Mouse (Mus musculus) mouse embryonic stem cell (cell line): ENCODE measurements around the gene Ajm1.

Source experiments
- in situ Hi-C, 2 experiments: fragments of 300-500 bp; cut with MboI; formaldehyde crosslinking; loops; 1 replicate in 1 of 2; 3 replicates in 1 of 2; pipeline ENCODE4 v1.14.3; 2019 to 2020; ENCODE audit warnings: low sequenced_read_pairs in 2 of 2, low pct_unique_long_range_greater_than_20kb in 1 of 2, mixed read lengths in 1 of 2; ENCODE audit not compliant: unreplicated experiment in 1 of 2

Ajm1 gene

DNA sequence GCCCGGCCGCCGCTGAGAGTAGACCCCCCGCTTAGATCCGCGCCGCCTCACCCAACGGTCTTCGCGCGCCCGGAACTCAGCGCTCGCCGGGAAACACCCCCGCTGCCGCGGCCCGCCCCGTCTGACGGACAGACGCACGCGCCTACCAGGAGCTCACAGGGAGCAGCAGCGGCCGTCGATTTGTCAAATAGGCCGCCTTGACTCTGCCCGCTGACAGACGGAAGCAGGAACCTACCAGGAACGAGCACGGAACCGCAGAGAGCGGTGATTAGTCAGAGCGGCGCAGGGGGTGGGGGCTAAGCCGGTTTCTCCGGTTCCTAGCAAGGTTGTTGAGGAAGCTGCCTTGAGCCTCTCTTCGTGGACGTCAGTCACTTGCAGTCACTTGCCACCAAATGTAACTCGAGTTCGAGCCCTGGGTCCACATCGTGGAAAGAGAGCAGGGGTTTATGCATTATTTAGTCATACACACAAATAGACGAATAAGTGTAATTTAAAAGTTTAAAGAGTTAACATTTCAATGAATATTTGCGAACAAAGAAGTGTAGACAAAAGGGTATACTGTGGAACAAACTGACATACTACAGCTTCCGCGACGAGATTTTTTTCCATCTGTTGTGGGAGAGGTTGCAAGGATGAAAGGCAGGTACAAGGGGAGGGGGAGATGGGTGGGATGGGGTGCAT lies 34.6 kb downstream of the Ajm1 start, which contains the start of gene Traf2:
Gene Traf2 (minus strand): TSS at position 130 of the 681 bp plus-strand sequence.
- in situ Hi-C loops = no loop called here

DNA sequence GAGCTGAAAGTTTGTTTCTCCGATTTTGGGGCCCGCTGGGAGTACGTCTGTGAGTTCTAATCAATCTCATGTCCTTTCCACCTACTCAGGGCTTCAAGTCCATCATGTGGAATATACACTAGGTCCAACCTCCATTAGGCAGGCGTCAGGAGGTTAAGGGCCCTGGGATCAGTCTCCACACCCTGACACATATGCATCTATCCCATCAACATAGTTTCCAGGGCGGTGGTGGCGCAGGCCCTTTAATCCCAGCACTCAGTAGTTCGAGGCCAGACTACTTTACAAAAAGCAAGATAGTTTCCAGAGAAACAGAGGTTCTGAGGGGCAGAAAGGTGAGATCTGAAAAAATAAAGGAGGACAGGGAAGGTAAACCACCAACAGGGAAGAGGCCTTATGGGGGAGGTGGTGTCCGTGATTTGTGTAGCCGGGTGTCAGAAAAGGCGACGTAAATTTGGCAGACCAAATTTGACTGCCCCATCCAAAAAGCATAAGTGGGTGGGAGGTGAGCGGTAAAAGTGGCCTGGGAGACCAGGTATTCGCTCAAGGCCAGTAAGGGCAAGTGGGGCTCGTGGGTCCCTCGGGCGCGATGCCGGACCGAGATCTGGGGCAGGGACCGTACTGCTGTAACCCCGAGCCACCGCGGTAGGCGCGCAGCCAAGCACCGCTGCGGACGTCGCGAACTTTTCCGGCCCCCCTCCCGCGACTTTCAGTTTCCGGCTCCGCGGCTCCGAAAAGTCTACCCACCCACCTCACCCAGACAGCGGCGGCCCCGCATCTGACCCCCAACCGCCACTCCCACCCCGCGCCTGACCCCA lies 35.4 kb downstream of the Ajm1 start:
- in situ Hi-C loops = no loop called here

DNA sequence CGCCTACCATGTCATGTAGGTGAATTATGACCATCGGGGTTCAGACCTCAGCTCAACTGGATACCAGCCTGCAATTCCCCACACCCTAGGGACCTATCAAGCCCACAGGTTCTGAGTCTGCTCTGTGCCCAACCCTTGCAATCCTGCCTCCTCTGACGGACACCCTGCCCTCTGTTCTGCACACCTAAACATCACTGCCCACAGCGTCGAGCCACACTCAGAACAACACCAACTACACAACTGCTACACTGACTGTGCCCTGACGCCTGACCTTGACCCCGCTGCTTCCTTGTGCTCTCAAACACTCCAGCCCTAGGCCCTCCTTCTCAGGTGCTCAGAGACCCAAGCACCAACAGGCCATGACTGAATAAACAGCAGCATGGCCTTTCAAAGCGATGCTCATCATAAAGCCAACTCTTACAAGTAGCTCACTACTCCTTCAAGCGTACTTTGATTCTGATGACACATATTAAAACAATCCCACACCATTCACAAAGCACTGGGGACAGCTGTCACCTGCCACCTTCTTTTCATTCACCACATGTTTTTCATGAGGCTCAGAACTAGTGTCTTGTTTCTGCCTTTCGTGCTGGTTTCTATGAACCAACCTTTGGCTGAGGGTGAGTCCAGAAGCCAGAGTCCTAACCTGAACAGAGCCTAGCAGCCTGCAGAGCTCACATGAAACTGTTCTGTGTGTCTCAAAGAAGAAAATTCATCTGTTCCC lies 39.8 kb downstream of the Ajm1 start:
- in situ Hi-C loops = no loop called here

DNA sequence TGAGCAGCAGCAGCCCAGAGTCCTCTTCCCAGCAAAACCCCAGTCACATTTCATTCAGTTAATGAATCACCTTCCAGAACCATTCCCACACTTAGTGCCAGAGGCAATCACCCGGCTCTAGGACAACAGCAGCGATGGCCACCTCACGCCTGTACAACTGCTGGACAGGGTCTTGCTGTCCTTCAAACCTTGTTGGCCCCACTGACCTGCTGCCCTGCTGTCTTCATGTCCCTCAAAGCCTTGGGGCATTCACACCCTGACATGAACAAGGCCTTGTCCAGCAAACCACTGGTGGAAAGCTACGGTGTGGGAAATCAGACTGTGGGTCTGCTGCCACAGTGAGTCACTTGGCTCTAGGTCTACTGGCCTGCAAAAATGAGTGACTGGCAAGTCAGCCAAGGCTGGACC lies 41.0 kb downstream of the Ajm1 start:
- in situ Hi-C loops = no loop called here

DNA sequence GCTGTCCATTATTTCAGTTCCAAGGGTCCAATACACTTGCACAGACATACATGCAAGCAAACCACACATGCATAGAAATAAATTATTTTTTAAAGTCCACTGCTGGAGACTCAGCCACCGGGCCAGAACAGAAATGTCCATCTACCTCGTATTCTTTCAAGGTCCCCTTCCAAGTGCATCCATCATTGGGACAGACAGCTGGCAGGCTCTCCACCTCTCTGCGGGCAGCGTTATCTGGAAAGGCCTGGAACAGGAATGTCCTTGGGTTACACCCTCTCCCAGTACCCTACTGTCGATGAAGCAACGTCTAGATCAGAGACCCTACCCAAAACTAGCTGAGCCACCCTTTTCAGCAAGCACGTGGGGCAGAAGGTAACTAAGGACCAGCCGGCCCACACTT lies 45.0 kb downstream of the Ajm1 start:
- in situ Hi-C loops = no loop called here

DNA sequence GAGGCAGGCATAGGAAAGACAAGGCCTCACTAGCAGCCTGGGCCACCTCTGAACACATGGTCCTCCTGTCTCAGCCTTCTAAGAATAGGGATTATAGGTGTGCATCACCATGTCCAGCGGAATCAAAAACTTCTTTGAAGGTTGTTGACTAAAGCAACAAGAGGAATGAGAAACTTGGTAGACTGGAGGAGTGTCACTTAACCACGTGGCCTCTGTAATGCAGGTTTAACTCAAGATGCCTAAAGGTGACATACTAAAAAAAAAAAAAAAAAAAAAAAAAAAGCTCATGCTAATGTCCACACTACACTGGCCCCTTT lies 46.7 kb downstream of the Ajm1 start:
- in situ Hi-C loops = no loop called here

DNA sequence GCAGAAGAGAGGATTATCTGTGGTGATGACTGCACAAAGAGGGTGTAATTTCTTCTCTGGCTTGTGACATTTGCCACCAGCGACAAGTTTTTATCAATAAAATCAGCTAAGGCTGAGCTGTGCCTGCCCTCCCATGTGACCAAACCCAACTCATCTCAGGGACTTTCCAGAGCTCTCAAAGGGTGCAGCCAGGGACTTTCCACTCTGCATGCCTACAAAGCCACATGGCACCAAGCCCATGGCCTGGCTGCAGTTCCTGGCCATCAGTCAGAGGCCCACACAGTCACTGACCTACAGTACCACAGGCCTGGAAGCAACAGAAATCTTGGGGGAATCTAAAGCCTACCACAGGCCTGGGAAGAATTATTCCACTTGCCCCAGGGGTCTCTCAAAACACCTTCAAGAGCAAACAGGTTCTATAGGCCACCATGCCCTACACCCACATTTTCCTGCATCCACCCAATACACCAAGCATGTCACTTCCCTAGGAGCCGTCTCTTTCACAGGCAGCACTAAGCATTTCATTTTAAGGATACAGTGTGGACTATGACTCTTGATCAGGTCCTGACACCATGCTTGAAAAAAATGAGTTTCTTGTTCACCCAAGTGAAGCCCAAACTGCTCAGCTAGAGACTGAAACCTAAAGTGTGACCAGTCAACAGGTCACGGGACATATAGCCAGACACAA lies 47.2 kb downstream of the Ajm1 start:
- in situ Hi-C loops = no loop called here

DNA sequence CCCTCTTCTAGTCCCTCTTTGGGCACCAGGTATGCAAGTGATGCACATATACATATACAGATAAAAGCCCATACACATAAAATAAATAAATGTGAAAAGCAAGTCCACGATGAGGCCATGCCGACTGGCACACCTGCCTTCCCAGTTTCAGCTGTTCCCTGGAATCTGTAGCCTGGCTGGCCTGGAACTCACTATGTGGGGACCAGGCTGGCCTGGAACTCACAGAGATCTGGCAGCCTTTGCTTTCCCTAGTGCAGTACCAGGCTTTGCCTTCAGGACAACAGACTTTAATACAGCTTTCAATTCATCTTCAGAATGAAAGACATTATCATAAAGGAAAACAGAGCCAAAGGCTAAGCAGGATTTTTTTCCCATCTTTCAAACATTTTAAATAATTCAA lies 47.9 kb downstream of the Ajm1 start:
- in situ Hi-C loops = no loop called here

DNA sequence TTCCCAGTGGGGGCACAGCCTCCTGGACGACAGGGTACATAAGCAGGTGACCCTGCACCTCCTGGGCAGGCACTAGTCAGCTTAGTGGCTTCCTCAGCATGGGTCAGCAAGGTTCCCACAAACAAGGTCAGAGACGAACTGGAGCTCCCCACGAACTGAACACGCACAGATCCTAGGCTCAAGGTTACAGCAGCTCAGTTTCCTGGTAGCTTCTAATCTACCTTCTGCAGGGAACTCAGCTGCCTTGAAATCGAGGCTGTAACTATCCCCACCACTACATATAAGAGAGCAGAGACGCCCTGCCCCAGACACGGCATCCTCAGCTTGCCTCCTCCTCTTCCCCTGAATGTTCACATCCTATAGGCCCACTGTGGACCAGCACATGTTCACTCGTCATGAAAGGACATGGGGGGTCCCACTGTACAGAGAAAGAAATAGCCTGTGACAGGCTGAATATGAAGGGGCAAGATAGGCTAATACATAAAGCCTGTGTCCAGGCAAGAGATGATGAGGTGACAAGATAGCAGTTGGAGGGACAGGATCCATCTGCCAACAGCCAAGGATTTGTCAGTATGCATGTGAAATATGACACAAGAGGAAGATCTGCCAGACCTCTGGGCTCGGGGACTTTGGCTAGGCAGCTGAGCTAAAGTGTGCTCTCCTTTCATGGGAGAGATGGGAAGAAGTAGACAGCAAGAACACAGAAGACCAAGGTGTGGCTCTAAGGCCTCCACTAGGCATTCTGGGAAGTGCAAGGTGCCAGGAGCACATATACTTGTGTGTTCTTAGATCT lies 54.9 kb downstream of the Ajm1 start:
- in situ Hi-C loops = no loop called here
